Mouse (Mus musculus) heart, embryonic 12.5 days (tissue): ENCODE results near the gene Nup205. TPM values are rescaled to one million over a fixed set of nuclear protein-coding genes. Genes with fewer than 3 reads are reported as not detected.
"Not testable (repeated sequence)": the region's sequence is repeated elsewhere in the genome, so short reads cannot be mapped to it uniquely, and the experiment has no call there.

Source experiments
- ATAC-seq: fragments of 200-750 bp; cut with Nextera tagmentation; 2 replicates; pipeline ENCODE4 v1.8.0; 2017; ENCODE audit warnings: moderate TSS enrichment, moderate library complexity; ENCODE audit not compliant: insufficient number of reproducible peaks, low FRiP score
- H3K27ac ChIP-seq: fragments of 300-500 bp; sonication (generic); 2 replicates; pipeline ENCODE4 v1.5.1; 2016; ENCODE audit warnings: mild to moderate bottlenecking, moderate library complexity; ENCODE audit not compliant: poor library complexity, severe bottlenecking
- H3K27me3 ChIP-seq: fragments of 300-500 bp; sonication (generic); replicated peaks from 2 replicates; pipeline ENCODE4 v1.6.1; 2016; ENCODE audit warnings: mild to moderate bottlenecking, moderate library complexity
- H3K36me3 ChIP-seq: fragments of 300-500 bp; sonication (generic); 2 replicates; pipeline ENCODE4 v1.6.1; 2016; ENCODE audit warnings: mild to moderate bottlenecking, moderate library complexity
- H3K4me1 ChIP-seq: fragments of 300-500 bp; sonication (generic); replicated peaks from 2 replicates; pipeline ENCODE4 v1.6.1; 2016; ENCODE audit warnings: mild to moderate bottlenecking
- H3K4me2 ChIP-seq: fragments of 300-500 bp; sonication (generic); 2 replicates; pipeline ENCODE4 v1.6.1; 2016; ENCODE audit warnings: mild to moderate bottlenecking, moderate library complexity
- H3K4me3 ChIP-seq: fragments of 300-500 bp; sonication (generic); 2 replicates; pipeline ENCODE4 v1.5.1; 2016; ENCODE audit warnings: mild to moderate bottlenecking
- H3K9ac ChIP-seq: fragments of 300-500 bp; sonication (generic); 2 replicates; pipeline ENCODE4 v1.6.1; 2016; ENCODE audit warnings: mild to moderate bottlenecking, moderate library complexity
- H3K9me3 ChIP-seq: fragments of 300-500 bp; sonication (generic); replicated peaks from 2 replicates; pipeline ENCODE4 v1.6.1; 2016; ENCODE audit warnings: mild to moderate bottlenecking, moderate library complexity
- WGBS: fragments of 180-500 bp; shearing (Covaris S2); methylation state at CpG from one replicate; pipeline ENCODE4 v1.1.7; 2016; 5-methylcytosine and 5-hydroxymethylcytosine counted together
- polyA plus RNA-seq: library from polyadenylated mRNA; unstranded; fragments of >200 nt; fragmentation: Nextera tagmentation; extraction: Ambion mirVana; gene quantifications from 2 replicates; pipeline ENCODE4 v1.2.1, GENCODE M21; 2016

Gene Nup205
- polyA plus RNA-seq, result 40.3 and 43.3 TPM in 2 replicates

DNA sequence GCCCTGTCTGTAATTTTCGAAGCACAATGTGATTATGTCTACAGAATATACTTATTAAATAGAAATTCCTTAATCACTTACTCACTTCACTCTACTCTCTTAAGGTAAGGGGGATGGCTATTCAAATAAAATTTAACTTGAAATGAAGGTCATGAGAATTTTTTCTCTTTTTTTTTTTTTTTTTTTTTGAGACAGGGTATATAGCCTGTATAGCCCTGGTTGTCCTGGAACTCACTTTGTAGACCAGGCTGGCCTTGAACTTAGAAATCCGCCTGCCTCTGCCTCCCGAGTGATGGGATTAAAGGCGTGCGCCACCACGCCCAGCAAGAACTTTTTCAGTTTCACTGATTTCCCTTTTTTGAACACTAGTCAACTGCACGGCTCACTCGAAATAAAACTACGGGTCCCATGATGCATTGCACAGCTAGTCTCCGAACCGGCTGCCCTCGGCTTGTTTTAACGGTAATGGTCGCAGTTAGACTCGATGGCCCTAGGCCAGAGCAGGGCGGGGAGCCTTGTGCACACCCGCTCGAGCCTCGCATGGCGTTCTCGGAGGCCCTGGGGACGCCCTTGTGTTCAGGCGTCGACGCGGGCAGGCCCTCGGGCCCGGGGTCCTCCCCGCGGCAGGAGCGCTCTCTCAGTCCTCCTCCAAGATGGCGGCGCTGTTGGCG lies at the start of gene Nup205:
TSS of gene Nup205 (plus strand) at position 443 of the 671 bp plus-strand sequence.
- WGBS, result 3% methylated on average over 34 of the region's 34 CpGs
- Histone ChIP-seq H3K27ac (peak within 1 kb of the TSS; percentile 95), H3K9ac (peak within 1 kb of the TSS; percentile 97), H3K4me1 (peaks cover 8% of the 10 kb centered on the region), H3K4me2 (peak within 1 kb of the TSS; percentile 91), H3K9me3 (no peaks in the 10 kb centered on the region), H3K4me3 (peak within 1 kb of the TSS; percentile 90), H3K36me3 (no peaks in the 10 kb centered on the region), H3K27me3 (no peaks in the 10 kb centered on the region)
- ATAC-seq, result peak; percentile 91

DNA sequence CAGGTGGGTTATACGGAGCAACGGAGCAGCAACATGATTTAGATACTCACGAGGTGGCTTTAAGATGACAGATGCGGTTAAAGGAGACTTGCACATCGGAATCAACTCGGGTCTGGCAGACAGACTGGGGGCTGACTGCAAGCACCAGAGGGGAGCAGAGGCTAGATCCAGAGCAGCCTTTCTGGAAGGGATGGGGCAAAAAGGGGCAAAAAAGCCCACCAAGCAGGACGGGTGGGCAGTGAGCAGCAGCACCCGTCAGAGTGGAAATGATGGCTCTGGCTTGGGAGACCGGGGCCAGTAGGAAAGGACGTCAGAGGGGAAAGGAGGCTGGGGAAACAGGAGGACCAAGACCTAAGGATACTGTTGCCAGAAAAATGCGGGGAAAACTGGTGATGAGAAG lies 44.4 kb upstream of the Nup205 start:
- Histone ChIP-seq H3K36me3 (no peaks in the 10 kb centered on the region), H3K4me3 (peak overlapping the region; percentile 88), H3K4me2 (peak overlapping the region; percentile 98), H3K9me3 (no peaks in the 10 kb centered on the region), H3K4me1 (peaks cover 13% of the 10 kb centered on the region), H3K27me3 (no peaks in the 10 kb centered on the region), H3K9ac (peak overlapping the region; percentile 92), H3K27ac (peak overlapping the region; percentile 87)
- WGBS, result under 1% methylated on average over 11 of the region's 11 CpGs
- ATAC-seq, result 0 out of 2 replicates have a peak, but pooled peaks have one; percentile 1

DNA sequence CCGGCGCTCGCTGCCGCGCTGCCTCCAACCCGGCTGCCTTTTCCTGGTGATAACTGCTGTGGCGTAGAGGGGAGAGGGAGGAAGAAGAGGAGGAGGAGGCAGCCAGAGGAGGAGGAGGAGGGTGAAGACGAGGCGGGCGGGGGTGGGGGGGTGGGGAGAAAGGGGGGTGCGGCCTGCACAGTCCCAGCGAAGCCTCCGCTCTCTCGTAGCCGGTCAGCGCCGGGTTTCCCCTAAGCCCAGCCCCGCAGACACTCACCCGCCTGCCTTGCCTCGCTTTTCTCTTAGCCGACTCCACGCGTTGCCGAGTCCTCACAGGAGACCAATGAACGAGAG lies 44.0 kb upstream of the Nup205 start:
- Histone ChIP-seq H3K27me3 (no peaks in the 10 kb centered on the region), H3K9me3 (no peaks in the 10 kb centered on the region), H3K9ac (peak overlapping the region; percentile 92), H3K36me3 (no peaks in the 10 kb centered on the region), H3K27ac (peak overlapping the region; percentile 87), H3K4me3 (peak overlapping the region; percentile 88), H3K4me1 (peaks cover 13% of the 10 kb centered on the region), H3K4me2 (peak overlapping the region; percentile 98)
- ATAC-seq, result peak; percentile 92
- WGBS, result under 1% methylated on average over 22 of the region's 25 CpGs

DNA sequence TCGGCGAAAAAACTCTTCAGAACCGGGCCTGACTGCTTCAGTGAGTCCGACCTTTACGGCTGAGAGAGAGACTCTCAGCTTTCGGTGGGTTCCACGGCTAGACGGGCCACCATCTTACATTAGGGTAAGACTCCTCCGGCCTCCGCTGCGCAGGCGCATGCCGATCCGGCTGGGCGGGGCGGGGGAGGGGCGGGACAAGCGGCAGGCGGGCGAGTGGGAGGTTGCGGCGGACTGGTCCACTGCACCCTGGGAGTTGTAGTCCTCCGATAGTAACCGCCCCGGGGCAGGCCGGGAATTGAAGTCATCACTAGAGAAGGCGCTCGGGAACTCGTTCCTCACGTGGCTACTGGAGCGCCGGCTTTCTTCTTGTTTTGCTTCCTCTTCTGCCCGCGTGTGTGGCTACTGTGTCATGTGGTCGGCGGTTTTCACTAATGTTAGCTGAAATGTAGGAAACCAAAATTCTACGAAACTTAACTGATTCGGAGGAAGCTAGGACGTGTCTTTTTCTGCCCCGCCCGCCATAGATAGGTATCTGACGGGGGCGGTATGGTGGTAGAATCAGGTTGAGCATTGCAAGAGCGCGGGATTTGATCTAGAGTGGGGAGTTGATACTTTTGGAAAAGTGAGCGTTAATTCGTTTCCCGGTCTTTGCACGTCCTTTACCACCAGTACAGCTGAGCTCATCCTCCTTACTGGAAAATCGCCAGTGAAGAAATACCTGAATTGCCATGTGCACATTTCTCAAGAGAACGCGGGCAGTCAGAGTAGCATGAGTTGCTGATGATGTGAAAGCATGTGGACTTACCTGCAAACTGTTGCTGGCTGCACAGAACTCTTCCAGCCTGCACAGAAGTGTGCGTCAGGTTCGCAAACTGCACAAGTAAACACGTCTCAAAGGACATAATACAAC lies 43.4 kb upstream of the Nup205 start, which contains the start of gene Cnot4:
TSS of gene Cnot4 (minus strand) at position 146 of the 910 bp plus-strand sequence.
- Histone ChIP-seq H3K4me3 (peak within 1 kb of the TSS; percentile 88), H3K36me3 (no peaks in the 10 kb centered on the region), H3K27ac (peak within 1 kb of the TSS; percentile 87), H3K9ac (peak within 1 kb of the TSS; percentile 92), H3K9me3 (no peaks in the 10 kb centered on the region), H3K4me1 (peaks cover 13% of the 10 kb centered on the region), H3K4me2 (peak within 1 kb of the TSS; percentile 98), H3K27me3 (no peaks in the 10 kb centered on the region)
- peak; percentile 100 for ATAC-seq
- WGBS, result under 1% methylated on average over 55 of the region's 55 CpGs

DNA sequence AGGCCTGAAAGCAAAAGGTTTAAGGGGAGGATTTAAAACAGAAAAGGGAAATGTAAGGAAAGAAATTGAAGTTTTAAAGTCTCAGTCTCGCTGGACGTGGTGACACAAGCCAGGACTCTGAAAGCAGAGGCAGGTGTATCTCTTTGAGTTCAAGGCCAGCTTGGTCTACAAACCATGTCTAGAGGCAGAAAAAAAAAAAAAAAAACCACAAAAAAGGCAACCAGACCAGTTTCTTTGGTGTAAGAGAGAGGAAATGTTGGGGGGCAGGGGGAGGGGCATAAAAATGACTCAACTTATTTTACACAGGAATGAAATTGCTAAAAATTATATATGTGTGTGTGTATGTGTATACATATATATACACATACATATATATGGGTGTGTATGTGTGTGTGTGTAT lies 42.4 kb upstream of the Nup205 start:
- Histone ChIP-seq H3K27ac (no peak overlapping the region), H3K27me3 (no peaks in the 10 kb centered on the region), H3K9me3 (no peaks in the 10 kb centered on the region), H3K4me2 (peak overlapping the region; percentile 96), H3K9ac (peak overlapping the region; percentile 64), H3K4me3 (peak overlapping the region; percentile 88; the same call in 1 of the 2 replicates), H3K36me3 (no peaks in the 10 kb centered on the region), H3K4me1 (peaks cover 13% of the 10 kb centered on the region)
- WGBS, result 54% methylated on average over 2 of the region's 2 CpGs
- ATAC-seq, result no peak

DNA sequence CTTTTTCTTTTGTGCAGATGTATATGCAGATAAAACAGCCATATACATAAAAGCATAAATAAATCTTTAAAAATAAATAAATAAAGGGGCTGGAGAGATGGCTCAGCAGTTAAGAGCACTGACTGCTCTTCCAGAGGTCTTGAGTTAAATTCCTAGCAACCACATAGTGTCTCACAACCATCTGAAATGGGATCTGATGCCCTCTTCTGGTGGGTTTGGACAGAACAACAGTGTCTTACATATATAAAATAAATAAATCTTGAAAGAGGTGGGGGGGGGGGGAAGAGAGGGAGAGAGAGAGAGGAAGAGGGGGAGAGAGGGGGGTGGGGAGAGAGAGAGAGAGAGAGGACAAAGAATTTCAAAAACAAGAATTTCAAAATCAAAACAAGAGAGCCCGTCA lies 36.9 kb upstream of the Nup205 start:
- Histone ChIP-seq H3K9ac (no peak overlapping the region), H3K27me3 (no peaks in the 10 kb centered on the region), H3K4me3 (no peak overlapping the region), H3K9me3 (peaks cover 5% of the 10 kb centered on the region), H3K36me3 (no peaks in the 10 kb centered on the region), H3K4me1 (no peaks in the 10 kb centered on the region), H3K4me2 (no peak overlapping the region), H3K27ac (no peak overlapping the region)
- WGBS, result 89% methylated on average over 1 of the region's 1 CpGs
- ATAC-seq, result no peak

DNA sequence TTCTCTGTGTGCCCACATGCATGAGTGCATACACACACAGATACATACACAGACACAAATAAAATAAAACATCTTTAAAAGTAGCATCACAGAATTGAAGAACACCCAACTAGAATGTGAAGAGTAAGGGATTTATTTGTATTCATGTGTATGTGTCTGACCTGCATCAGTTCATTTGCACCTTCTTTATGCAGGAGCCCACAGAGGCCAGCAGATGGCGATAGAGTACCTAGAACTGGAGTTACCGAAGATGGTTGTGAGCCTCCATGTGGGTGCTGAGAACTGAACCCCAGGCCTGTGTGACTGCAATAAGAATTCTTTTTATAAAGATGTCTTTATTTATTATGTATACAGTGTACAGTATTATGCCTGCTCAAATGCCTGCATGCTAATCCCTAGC lies 31.7 kb upstream of the Nup205 start:
- 82% methylated on average over 2 of the region's 2 CpGs for WGBS
- H3K27ac ChIP-seq, result no peak overlapping the region

DNA sequence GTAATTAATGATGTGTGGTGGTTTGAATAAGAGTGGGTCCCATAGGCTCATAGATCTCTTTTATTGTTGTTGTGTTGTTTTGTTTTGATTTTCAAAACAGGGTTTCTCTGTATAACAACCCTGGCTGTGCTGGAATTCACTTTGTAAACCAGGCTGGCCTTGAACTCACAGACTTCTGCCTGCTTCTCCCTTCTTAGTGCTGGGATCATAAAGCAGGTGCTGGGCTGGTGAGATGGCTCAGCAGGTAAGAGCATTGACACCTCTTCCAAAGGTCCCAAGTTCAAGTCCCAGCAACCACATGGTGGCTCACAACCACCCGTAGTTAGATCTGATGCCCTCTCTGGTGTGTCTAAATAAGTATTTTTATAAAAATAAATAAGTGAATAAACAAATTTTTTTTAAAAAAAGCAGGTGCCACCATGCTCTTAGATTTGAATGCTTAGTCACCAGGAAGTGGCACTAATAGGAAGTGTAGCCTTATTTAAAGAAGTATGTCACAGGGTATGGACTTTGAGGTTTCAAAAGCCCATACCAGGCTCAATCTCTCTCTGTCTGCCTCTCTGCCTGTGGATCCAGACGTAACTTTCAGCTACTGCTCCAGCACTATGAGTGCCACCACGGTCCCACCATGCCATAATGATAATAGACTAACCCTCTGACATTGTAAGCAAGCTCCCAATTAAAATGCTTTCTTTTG lies 29.3 kb upstream of the Nup205 start:
- 53% methylated on average over 3 of the region's 3 CpGs for WGBS
- Histone ChIP-seq H3K27ac (no peak overlapping the region), H3K4me1 (no peaks in the 10 kb centered on the region), H3K4me2 (no peak overlapping the region), H3K9me3 (peaks cover 14% of the 10 kb centered on the region), H3K9ac (no peak overlapping the region), H3K4me3 (no peak overlapping the region), H3K27me3 (no peaks in the 10 kb centered on the region), H3K36me3 (no peaks in the 10 kb centered on the region)
- ATAC-seq, result no peak

More for the DNA sequence above, 31.7 kb upstream of the Nup205 start:
- no peak overlapping the region for H3K9ac ChIP-seq
- no peak for ATAC-seq
- H3K4me2 ChIP-seq, result no peak overlapping the region
- H3K36me3 ChIP-seq, result no peaks in the 10 kb centered on the region
- peaks cover 14% of the 10 kb centered on the region for H3K9me3 ChIP-seq
- H3K4me1 ChIP-seq, result no peaks in the 10 kb centered on the region
- H3K27me3 ChIP-seq, result no peaks in the 10 kb centered on the region
- no peak overlapping the region for H3K4me3 ChIP-seq

DNA sequence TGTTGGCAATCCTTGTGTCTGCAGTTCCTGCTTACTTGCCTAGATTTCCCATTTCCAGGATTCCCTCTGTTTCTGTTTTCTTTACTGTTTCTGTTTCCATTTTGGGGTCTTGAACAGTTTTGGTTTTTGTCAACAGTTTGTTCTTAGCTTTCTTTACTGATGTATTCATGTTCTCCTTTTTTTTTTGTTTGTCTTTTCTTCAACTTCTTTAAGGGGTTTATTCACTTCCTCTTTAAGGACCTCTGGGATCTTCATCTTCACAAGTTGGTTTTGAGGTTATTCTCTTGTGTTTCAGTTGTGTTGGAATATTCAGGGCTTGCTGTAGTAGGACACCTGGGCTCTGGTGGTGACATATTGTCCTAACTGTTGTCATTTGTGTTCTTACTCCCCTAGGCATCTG lies 22.7 kb upstream of the Nup205 start:
- no peaks in the 10 kb centered on the region for H3K9me3 ChIP-seq
- no peak overlapping the region for H3K9ac ChIP-seq
- ATAC-seq, result no peak
- H3K36me3 ChIP-seq, result no peaks in the 10 kb centered on the region
- H3K4me2 ChIP-seq, result no peak overlapping the region
- no peaks in the 10 kb centered on the region for H3K27me3 ChIP-seq
- H3K4me3 ChIP-seq, result no peak overlapping the region
- no peaks in the 10 kb centered on the region; the same call in 1 of the 2 replicates for H3K4me1 ChIP-seq
- H3K27ac ChIP-seq, result no peak overlapping the region

DNA sequence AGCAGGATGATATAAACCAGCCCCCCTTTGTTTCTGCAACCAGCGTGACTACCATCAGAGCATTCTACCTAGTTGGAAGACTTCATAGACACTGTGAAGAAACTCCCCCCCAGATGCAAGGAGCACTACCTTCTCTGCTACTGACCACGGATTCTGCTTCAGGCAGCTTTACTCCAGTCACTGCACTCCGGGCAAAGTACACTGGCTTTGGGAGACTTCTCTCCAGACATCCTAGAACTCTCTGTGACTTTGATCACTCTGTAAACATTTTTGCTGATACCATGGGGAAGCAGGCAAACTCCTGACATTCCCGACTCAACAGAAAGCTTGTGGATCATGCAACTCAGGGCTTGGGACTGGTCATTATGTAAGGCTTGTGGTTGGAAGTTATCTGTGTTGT lies 8.0 kb upstream of the Nup205 start:
- Histone ChIP-seq H3K4me3 (no peak overlapping the region), H3K36me3 (no peaks in the 10 kb centered on the region), H3K4me2 (no peak overlapping the region), H3K9ac (no peak overlapping the region), H3K9me3 (peaks cover 3% of the 10 kb centered on the region; the same call in 1 of the 2 replicates), H3K4me1 (no peaks in the 10 kb centered on the region), H3K27ac (no peak overlapping the region), H3K27me3 (no peaks in the 10 kb centered on the region)
- WGBS, result 43% methylated on average over 4 of the region's 4 CpGs
- ATAC-seq, result no peak

DNA sequence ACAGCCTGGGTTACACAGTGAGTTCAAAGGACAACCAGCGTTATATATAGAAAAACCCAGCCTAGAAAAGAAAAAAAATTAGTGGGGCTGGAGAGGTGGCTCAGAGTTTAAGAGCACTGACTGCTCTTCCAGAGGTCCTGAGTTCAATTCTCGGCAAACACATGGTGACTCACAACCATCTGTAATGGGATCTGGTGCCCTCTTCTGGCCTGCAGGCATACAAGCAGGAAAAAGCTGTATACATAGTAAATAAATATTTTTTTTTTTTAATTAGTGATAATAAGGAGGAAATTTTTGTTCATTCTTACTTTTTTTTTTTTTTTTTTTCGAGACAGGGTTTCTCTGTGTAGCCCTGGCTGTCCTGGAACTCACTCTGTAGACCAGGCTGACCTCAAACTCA lies 5.2 kb upstream of the Nup205 start:
- H3K27me3 ChIP-seq, H3K9ac ChIP-seq, H3K4me3 ChIP-seq, ATAC-seq, H3K4me2 ChIP-seq, H3K4me1 ChIP-seq, H3K27ac ChIP-seq, H3K36me3 ChIP-seq, H3K9me3 ChIP-seq: not testable (repeated sequence)
- 62% methylated on average over 3 of the region's 3 CpGs for WGBS
